Mouse (Mus musculus) brain, embryonic 14.5 days (tissue): ENCODE data around the gene Alb.

Source experiments
- CTCF ChIP-seq: fragments of 200-500 bp; IDR thresholded peaks from 2 replicates; pipeline ENCODE4 v1.5.1; 2012; ENCODE audit warnings: inconsistent platforms, mild to moderate bottlenecking, moderate library complexity, borderline replicate concordance; ENCODE audit not compliant: insufficient read depth, insufficient read length; ENCODE audit errors: extremely low read depth
- POLR2A ChIP-seq: fragments of 200-500 bp; IDR thresholded peaks from 2 replicates; pipeline ENCODE4 v1.6.1; 2012; ENCODE audit warnings: mild to moderate bottlenecking, inconsistent platforms, borderline replicate concordance; ENCODE audit not compliant: poor library complexity, insufficient read depth, insufficient read length, severe bottlenecking; ENCODE audit errors: extremely low read depth

- no peak for TF ChIP-seq POLR2A
- TF ChIP-seq CTCF = no peak
Measured at GRCm38 (mm10) chr5:90512288-90512955, 51.7 kb downstream of the Alb start.
